Mouse (Mus musculus) lung, postnatal 14 days (tissue): ENCODE measurements around the gene Il6ra.
"Not testable (repeated sequence)": the region's sequence is repeated elsewhere in the genome, so short reads cannot be mapped to it uniquely, and the experiment has no call there.

Experiments
- DNase-seq: peaks from one replicate; pipeline ENCODE4 v3.0.0; 2021

Gene Il6ra

GRCm38 (mm10) chr3:89875021-89875420 lies 38.0 kb downstream of the Il6ra start:
- no peak for DNase-seq

DNA sequence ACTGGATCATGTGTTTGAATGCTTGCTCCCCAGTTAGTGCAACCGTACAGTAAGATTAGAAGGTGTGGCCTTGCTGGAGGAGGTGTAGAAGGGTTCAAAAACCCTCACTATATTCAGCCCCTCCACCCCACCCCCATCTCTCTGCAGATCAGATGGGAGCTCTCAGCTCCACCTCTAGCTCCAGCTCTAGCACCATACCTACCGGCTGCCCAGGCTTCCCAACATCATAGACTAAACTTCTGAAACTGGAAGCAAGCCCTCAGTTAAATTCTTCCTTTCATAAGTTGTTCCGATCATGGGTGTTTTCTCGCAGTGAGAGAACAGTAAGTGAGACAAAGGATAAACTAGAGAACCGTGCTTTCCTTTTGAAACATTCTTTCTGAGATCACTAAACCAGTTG lies 38.9 kb downstream of the Il6ra start:
- DNase-seq: no peak

- DNase-seq: peak; percentile 70
Measured at GRCm38 (mm10) chr3:89872684-89873083, 40.3 kb downstream of the Il6ra start.

DNA sequence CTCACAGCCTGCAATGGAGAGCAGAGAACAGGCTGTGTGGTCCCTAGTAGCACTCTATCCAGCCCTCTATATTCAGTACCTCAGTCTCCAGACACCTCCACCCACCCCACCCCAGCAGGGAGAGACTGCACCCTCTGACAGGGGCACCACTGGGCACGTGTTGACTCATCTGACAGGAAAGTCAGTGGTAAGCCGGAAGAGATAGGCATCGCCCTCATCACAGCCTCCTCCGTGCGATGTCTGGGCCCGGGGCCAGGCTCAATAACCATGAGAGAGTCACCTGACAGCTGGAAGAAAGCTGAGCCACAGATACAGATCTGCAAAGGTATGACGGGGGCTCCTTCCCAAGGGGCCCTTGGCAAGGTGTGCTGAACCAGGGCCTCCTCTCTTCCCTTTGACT lies 40.8 kb downstream of the Il6ra start:
- DNase-seq: peak; percentile 65

DNA sequence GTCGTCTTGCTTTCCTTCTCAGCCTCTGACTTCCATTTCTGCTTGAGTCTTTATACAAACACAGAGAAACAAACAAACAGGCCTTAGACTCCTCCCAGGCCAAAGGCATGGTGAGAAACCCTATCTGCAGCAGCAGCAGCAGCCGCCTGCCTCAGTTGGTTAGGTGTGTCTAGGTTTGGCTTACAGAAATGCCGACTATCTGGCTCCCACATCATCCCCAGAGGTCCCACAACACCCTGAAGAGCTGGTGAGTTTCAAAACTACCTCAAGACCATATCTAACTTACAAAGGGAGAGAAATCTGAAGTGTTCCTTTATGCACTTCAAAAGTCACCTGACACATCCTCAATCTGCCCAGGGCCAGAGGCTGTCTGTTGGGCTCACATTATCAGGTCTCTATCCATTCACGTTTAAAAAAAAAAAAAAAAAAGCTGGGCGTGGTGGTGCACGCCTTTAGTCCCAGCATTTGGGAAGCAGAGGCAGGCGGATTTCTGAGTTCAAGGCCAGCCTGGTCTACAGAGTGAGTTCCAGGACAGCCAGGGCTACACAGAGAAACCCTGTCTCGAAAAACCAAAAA lies 41.6 kb downstream of the Il6ra start:
- DNase-seq: no peak

- no peak for DNase-seq
Measured at GRCm38 (mm10) chr3:89870472-89871271, 42.3 kb downstream of the Il6ra start.

DNA sequence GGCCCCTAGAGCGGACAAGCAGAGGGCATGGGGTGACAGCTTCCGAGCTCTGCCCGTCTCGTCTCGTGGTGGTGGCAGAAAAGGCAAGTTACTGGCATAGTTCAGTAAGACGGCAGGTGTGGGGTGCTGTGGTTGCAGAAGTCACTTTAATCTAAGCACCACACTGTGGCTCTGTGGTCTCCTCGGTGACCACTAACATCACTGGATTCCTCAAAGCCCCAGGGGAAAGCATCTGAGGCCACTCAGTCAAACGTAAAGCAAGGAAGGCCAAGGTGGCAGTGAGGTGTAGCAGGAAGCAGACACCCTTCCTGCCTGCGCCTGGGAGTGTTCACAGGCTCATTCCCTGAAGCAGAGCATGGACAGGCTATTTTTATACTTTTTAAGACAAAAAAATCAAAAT lies 43.4 kb downstream of the Il6ra start:
- DNase-seq: no peak

DNA sequence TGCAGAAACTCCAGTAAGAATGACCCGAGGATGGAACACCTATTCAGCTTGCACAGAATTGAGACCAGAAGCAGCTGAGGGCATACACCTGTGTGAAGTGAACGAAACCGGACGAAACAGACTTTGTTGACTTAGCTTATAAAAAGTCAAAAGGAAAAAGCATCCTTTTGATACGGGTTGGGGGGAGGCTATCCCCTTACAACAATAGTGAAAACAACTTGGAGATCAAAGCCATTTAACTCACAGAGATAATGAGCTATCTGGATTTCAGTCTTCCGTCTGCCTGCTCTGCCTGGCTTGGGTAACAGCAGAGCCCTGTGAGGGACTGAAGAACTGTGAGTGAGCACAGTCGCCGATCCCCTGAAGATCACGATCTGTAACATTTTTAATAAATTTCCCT lies 44.0 kb downstream of the Il6ra start:
- DNase-seq: no peak

DNA sequence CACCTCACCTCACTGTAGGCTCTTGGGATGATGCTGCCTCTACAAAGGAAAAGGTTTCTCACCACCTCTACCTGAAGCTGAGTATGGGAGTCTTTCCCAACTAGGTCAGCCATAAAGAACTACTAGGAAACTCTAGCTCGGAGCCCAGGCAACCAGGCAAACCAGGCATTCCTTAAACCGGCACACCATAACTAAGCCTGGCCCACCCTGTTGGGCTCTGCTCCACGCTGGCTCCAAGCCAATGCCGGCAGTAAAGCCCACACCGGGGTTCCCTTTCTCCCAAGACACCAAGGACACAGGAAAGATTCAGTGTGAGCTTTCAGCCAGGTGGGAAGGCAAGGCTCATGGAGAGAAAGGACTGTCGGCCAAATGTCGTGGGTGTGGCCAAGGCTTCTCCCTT lies 44.6 kb downstream of the Il6ra start:
- DNase-seq: peak; percentile 24

DNA sequence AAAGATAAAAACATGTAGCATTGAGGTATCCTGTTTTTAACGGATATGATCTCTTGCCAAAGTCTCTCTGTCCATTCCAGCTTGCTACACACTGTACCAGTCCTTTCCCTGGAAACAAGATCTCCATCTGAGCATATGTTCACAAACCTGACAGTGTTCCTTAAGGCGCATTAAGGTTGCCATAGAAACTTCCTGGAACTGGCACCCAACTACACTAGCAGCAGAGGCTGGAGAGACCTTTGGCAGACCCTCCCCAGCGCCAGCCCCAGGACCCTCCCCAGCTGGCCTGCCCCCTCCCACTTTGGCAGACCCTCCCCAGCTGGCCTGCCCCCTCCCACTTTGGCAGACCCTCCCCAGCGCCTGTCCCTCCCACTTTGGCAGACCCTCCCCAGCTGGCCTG lies 45.3 kb downstream of the Il6ra start:
- DNase-seq: no peak

- no peak for DNase-seq
Measured at GRCm38 (mm10) chr3:89865764-89866163, 47.2 kb downstream of the Il6ra start.

DNA sequence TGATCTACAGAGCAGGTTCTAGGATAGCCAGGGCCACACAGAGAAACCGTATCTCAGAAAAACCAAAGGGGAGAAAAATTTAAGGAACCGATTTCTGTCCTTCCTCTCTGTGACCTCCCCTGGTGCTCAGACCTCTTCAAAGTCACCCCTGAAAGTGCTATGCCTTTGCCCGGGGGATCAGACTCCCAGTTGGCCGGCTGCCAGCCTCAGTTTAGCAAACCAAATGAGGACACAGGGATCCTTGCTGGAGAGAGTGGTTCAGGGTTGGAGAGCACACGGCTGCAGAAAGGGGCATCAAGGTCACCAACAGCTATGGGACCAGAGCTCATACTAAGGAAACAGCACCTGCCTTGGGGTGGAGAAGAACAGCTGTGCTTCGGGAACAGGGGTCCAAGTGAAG lies 48.0 kb downstream of the Il6ra start:
- DNase-seq: no peak

DNA sequence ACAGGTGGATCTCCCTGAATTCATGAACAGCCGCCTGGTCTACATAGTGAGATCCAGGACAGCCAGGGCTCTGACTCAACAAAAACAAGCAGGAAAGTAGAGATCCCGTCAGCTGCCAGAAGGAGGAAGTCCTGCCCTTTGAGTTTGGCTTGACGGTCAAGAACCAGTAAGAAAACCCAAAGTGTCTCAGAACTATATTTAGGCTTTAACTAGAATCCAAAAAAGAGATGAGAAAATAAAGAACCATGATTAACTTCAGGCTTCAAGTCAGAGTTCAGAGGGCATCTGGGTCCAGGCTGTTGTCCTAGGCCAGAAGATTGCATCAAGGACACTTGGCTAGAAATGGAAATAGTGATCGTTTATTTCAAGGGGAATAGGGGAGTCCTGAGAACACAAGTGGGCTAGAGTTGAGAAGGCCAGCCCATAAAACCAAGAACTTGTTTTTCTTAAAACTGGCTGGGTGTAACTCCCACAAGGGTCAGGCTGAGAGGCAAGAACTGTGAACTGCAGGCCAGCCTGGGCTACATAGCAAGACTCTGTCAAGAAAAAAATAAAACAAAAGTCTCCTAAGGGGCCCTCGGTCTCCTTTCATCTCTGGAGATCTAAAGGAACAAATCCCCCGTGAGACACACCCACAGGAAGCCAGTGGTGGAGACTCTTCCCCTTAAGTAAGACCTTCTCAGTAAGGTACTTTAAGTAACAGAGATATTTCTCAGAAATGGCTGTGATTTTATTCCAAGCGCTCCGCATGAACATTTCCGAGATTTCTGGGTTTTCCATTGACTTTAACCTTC lies 49.1 kb downstream of the Il6ra start:
- DNase-seq: peak; percentile 45

DNA sequence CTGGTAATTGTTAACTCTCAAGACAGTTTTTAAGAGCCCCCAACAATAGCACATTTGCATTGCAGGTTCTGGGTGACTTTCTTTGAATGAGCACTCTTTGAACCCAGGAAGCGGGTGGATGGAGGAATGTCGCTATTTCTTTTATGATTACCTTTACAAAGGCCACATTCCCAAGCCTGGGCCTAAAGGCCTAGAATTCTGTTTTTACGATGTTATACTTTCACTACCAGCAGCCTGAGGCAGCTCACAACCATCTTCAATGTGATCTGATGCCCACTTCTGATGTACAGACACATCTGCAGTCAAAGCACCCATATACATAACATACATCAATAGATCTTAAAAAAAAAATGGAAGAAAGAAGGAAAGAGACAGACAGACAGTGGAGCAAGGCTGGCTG lies 49.7 kb downstream of the Il6ra start:
- DNase-seq: not testable (repeated sequence)

DNA sequence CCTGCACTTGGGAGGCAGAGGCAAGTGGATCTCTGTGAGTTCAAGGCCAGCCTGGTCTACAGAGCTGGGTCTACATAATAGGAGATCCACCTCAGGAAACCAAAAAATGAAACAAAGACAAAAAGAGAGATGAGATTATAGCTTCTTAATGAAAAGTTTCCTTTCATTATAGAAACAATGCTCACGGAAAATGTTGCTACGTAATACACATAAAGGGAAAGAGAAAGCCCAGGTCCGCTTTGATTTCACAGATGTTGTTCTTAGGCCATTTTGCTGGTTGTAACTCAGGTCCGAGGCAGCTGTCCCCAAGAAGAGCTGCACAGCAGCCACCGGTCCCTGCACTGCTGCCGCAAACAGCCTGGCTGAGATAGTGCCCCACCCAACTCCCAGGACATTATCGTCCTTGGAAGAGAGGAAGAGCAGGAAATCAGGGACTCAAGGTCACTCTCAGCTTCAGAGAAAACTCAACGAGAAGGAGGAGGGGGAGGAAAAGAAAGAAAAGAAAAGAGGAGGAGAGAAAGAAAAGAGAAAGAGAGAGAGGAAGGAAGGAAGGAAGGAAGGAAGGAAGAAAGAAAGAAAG lies 50.7 kb downstream of the Il6ra start:
- DNase-seq: no peak

DNA sequence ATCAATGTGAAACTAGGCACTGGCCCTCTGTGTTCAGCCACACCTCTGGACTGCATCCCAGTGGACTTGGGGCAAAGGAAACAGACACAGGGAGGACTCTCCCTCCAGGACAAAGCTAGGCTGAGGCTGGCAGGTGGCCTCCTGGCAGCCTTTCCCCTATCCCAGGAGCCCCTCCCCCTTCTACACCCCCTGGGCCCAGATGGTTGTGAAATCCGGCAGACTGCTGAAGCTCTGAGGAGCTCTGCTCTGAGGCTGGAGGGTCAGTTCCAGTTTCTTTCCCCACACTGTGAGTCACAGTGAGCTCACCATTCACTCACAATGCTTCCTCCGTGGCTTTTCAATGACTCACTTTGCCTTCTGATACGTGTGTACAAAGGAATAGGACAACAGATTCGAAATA lies 51.9 kb downstream of the Il6ra start:
- DNase-seq: peak; percentile 73

GRCm38 (mm10) chr3:89860343-89860742 lies 52.7 kb downstream of the Il6ra start:
- DNase-seq: no peak

GRCm38 (mm10) chr3:89859936-89860335 lies 53.1 kb downstream of the Il6ra start:
- no peak for DNase-seq

GRCm38 (mm10) chr3:89858888-89859287 lies 54.1 kb downstream of the Il6ra start:
- DNase-seq: no peak

DNA sequence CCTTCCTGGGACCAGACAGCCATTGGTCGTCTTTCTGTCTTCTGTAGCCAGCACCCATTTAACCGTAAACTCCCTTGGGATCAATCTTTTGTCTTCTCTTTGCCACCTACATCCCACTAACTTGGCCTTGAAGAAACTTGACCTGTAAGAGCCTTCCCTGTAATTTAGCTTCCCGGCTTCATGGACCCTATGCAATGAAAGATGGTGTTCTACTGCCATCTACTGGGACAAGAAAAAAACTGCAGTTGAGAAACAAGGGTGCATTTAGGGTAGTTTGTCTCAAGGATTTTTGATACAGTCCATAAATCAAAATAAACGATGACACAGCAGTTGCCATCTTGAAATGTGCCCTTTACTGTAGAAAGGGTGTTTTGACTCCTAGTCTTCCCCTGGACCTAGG lies 54.9 kb downstream of the Il6ra start:
- peak; percentile 42 for DNase-seq

DNA sequence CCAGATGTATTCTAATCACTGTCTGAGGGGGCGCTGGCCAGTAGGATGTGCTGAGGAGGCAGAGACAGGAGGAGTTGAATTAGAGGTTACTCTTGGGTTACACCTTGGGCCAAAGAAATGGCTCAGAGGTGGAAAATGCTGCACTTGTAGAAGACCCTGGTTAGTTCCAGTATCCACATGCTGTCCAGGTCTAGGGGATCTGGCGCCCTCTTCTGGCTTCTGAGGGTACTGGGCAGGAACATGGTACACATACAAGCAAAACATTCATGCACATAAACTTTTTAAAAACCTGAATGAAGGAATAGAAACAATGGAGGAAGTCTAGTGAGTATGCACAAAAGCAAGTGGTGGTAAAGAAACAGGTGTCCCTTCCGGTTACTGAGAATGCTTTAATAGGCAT lies 55.6 kb downstream of the Il6ra start:
- DNase-seq: peak; percentile 35

DNA sequence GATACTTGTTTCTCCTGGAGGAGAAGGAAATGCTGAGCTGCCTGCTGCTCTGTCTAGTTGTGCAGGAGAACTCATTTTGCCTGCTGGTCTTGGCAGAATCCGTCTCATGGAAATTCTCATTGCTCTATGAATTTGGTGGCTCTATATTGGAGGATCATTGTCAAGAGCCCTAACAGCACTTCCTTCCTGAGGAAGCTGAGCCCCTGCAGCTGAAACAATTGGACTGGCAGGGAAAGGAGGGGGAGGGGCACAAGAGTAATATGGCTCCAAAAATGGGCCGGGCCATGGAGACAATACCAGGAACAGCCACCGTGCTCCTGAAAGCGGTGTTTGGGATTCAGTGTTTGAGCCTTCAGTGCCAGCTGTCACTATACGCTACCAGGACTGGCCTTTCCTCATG lies 59.2 kb downstream of the Il6ra start:
- peak; percentile 75 for DNase-seq

DNA sequence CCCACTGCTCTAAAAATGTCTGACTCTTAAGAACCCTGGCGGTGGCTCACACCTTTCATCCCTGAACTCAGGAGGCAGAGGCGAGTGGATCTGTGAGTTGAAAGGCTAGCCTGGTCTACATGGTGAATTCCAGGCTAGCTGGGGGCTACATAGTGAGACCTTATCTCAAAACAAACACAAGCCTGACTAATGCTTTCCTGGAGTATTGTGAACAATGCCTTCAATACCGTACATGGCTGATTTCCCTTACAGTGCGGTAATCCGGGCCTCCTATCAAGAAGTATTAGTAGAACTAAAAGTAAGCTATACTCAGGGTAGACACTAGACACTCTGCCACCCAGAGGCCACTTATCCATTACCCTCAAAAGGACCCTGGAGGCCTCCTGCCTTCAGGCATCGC lies 64.9 kb downstream of the Il6ra start:
- no peak for DNase-seq

GRCm38 (mm10) chr3:89847596-89847995 lies 65.4 kb downstream of the Il6ra start:
- peak; percentile 61 for DNase-seq
